Mouse (Mus musculus) thymus, adult 2 months (tissue): Measurements from ENCODE around the gene 1190002N15Rik.

Source experiments
- CTCF ChIP-seq: fragments of 200-500 bp; IDR thresholded peaks from 2 replicates; pipeline ENCODE4 v1.5.1; 2012; ENCODE audit warnings: mild to moderate bottlenecking, control low read depth, low read length, moderate library complexity, borderline replicate concordance; ENCODE audit not compliant: control insufficient read depth, poor library complexity, insufficient read depth; ENCODE audit errors: extremely low read depth
- POLR2A ChIP-seq: fragments of 200-500 bp; IDR thresholded peaks from 2 replicates; pipeline ENCODE4 v1.6.1; 2012; ENCODE audit warnings: mild to moderate bottlenecking, low read length, control low read depth, moderate library complexity; ENCODE audit not compliant: control insufficient read depth, poor library complexity, insufficient read depth; ENCODE audit errors: extremely low read depth

GRCm38 (mm10) chr9:94537970-94538822 is at the start of gene 1190002N15Rik:
- TF ChIP-seq CTCF (0 out of 2 replicates have a peak, but pooled peaks have one; percentile 54), POLR2A (peak; percentile 94)
